Mouse (Mus musculus) heart, adult 2 months (tissue): Measurements from ENCODE around the gene Fam171b. TPM values are rescaled to one million over a fixed set of nuclear protein-coding genes. Genes with fewer than 3 reads are reported as not detected.

ENCODE experiments used
- DNase-seq, 2 experiments: peaks; one replicate each; pipeline ENCODE4 v3.0.0; 2021
- H3K27ac ChIP-seq: fragments of 200-600 bp; 2 replicates; pipeline ENCODE4 v1.8.1; 2022
- H3K27me3 ChIP-seq: fragments of 200-500 bp; 2 replicates; pipeline ENCODE4 v1.6.1; 2012; ENCODE audit warnings: mild to moderate bottlenecking, low read length, inconsistent platforms, mixed read lengths; ENCODE audit not compliant: control insufficient read depth, insufficient read depth
- H3K36me3 ChIP-seq: fragments of 200-500 bp; 2 replicates; pipeline ENCODE4 v1.6.1; 2012; ENCODE audit warnings: low read length, inconsistent platforms; ENCODE audit not compliant: control insufficient read depth, insufficient read depth
- H3K4me1 ChIP-seq: fragments of 200-500 bp; 2 replicates; pipeline ENCODE4 v1.6.1; 2011; ENCODE audit warnings: low read length; ENCODE audit not compliant: control insufficient read depth, insufficient read depth
- H3K4me3 ChIP-seq: fragments of 200-600 bp; 2 replicates; pipeline ENCODE4 v1.8.1; 2022
- H3K79me2 ChIP-seq: fragments of 200-500 bp; replicated peaks from 2 replicates; pipeline ENCODE4 v1.6.1; 2012; ENCODE audit warnings: mild to moderate bottlenecking, inconsistent platforms, low read length, moderate library complexity, mixed read lengths; ENCODE audit not compliant: control insufficient read depth, insufficient read depth
- H3K9ac ChIP-seq: fragments of 200-500 bp; 2 replicates; pipeline ENCODE4 v1.6.1; 2012; ENCODE audit warnings: low read depth, mild to moderate bottlenecking, control low read depth, inconsistent platforms, low read length, mixed read lengths
- CTCF ChIP-seq: fragments of 200-600 bp; IDR thresholded peaks from 2 replicates; pipeline ENCODE4 v1.8.1; 2022; ENCODE audit warnings: antibody characterized with exemption, mild to moderate bottlenecking, moderate library complexity
- EP300 ChIP-seq: fragments of 200-500 bp; IDR thresholded peaks from 2 replicates; pipeline ENCODE4 v1.6.1; 2011; ENCODE audit warnings: low read depth, low read length, control low read depth; ENCODE audit not compliant: insufficient read depth
- POLR2A ChIP-seq: fragments of 200-500 bp; IDR thresholded peaks from 2 replicates; pipeline ENCODE4 v1.6.1; 2011; ENCODE audit warnings: mild to moderate bottlenecking, low read depth, low read length, control low read depth; ENCODE audit not compliant: insufficient read depth
- WGBS: fragments of 180-500 bp; shearing (Covaris S2); methylation state at CpG from one replicate; pipeline ENCODE4 v1.1.7; 2018; 5-methylcytosine and 5-hydroxymethylcytosine counted together
- intact Hi-C: fragments of 180-260 bp; cut with DNase I; formaldehyde crosslinking; loops from one replicate; pipeline ENCODE4 v1.15.1; 2025
- polyA plus RNA-seq: library from polyadenylated mRNA; depleted of rRNA; stranded (reverse); fragments of >200 nt; gene quantifications from 2 replicates; pipeline ENCODE4 v1.2.3, GENCODE M21; 2012
- total RNA-seq, 2 experiments: library from RNA; stranded (reverse); gene quantifications; 2 replicates each; pipeline ENCODE4 v1.2.3; 2021

Fam171b gene
- total and polyA plus RNA-seq, 3 experiments = 0.31 to 1.0 (median 0.77) TPM

DNA sequence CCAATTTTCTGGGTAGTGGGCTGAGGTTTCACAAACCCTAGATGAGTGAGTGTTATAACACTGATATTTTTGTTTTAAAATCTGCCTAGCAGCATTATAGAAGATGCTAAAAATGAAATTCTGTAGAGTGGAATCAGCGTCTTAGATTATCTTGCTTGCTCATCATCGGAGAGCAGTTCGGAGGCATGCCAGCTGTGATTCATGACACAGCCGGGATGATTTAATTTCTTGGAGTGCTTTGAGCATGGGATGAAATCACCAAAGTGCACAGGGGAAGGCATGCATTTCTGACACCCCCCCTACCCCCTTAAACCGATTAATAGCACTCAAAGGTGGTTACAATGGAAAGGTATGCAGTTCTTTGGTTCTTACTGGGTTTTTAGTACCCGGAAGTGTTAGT is 1.6 kb downstream of the Fam171b start:
- no peak for TF ChIP-seq POLR2A
- no peak for TF ChIP-seq CTCF
- TF ChIP-seq EP300 = no peak
- H3K36me3 ChIP-seq = no peaks in the 10 kb centered on the region
- peak in 1 of 2 experiments; percentile 15 for DNase-seq
- intact Hi-C loops = no loop called here
- no peaks in the 10 kb centered on the region for H3K79me2 ChIP-seq
- peaks cover 4% of the 10 kb centered on the region; the same call in 1 of the 2 replicates for H3K27me3 ChIP-seq
- H3K27ac ChIP-seq = no peak overlapping the region
- WGBS = 53% methylated on average over 6 of the region's 6 CpGs
- H3K4me3 ChIP-seq = no peak overlapping the region
- no peak overlapping the region for H3K9ac ChIP-seq
- H3K4me1 ChIP-seq = no peaks in the 10 kb centered on the region

DNA sequence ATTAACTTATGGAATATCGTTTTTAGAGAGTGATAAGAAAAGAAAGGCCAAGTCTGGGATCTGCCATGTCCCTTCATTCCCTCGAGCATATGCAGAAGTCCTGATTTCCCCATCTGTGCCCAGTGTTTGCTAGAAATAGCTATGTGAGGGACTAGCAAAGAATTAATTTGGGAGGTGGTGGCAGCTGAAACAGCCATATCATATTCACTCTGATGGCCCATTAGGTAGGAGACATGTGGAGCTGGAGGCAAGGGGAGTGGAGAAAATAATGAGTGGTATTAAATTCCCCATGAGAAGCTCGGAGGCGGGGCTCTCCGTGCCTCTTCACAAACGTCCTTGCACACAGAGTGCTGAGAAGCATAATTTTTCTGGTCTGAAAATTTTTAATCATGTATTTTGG is 3.7 kb downstream of the Fam171b start:
- no peak overlapping the region for H3K4me3 ChIP-seq
- peaks cover 4% of the 10 kb centered on the region; the same call in 1 of the 2 replicates for H3K27me3 ChIP-seq
- no peak overlapping the region for H3K27ac ChIP-seq
- no peak for DNase-seq
- H3K4me1 ChIP-seq = no peaks in the 10 kb centered on the region
- 72% methylated on average over 6 of the region's 6 CpGs for WGBS
- TF ChIP-seq POLR2A (no peak), CTCF (no peak), EP300 (no peak)
- intact Hi-C loops = no loop called here
- no peaks in the 10 kb centered on the region for H3K79me2 ChIP-seq
- no peak overlapping the region for H3K9ac ChIP-seq
- H3K36me3 ChIP-seq = no peaks in the 10 kb centered on the region

DNA sequence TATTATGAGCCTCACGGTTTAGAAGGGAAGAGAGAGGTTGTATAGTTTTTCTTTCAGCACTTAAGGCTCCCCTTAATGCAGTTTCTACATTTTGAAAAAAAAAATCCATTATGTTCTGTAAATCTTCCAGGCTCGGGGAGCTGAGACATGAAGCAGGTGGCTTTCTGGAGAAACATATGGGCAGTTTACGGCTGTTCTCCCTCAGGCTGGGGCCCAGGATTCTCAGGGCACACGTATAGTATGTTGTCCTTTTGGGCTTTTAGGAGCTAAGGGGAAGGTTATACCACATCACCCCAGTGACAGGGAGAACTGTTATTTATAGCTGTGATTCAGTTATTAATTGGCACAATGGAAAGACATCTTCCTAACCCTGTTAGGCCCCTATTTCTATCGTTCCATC is 12.7 kb downstream of the Fam171b start:
- H3K4me1 ChIP-seq = no peaks in the 10 kb centered on the region
- no peaks in the 10 kb centered on the region for H3K36me3 ChIP-seq
- no peaks in the 10 kb centered on the region for H3K27me3 ChIP-seq
- no peak overlapping the region for H3K4me3 ChIP-seq
- no peak for TF ChIP-seq POLR2A
- no peak for TF ChIP-seq CTCF
- no peak for TF ChIP-seq EP300
- no peak for DNase-seq
- H3K27ac ChIP-seq = no peak overlapping the region
- intact Hi-C loops = no loop called here
- H3K9ac ChIP-seq = no peak overlapping the region
- 72% methylated on average over 5 of the region's 5 CpGs for WGBS
- no peaks in the 10 kb centered on the region for H3K79me2 ChIP-seq

DNA sequence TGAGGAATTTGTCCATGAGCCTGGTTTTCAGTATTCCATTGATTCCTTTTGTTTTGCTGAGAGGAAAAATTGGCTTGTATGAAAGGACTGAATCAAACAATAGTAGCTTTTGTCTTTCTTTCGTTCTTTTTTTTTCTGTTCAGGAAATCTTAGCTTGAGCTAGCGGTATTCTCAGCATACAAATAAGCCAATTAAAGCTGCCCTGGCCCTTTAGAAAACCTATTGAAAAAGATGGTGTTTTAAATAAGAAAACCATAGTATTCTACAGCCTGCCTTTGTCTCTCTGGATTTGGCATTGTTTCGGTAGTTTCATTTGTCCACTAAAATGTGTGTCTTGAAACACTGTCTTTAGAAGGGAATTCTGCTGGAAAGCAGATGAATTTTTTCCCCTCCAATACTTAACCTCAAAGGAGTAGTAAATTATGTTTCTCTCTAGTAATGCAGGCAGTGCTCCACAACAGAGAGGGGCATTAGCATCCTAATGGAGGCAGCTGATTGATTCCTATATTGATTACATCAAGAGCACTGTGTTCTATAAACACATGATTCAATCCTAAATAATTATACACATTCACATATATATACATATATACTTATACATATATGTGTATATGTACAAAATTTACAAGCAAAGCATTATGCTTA is 16.6 kb downstream of the Fam171b start:
- no peak overlapping the region for H3K27ac ChIP-seq
- no peaks in the 10 kb centered on the region for H3K4me1 ChIP-seq
- intact Hi-C loops = no loop called here
- no peaks in the 10 kb centered on the region for H3K27me3 ChIP-seq
- no peak for TF ChIP-seq POLR2A
- TF ChIP-seq CTCF = no peak
- no peak for TF ChIP-seq EP300
- no peaks in the 10 kb centered on the region for H3K36me3 ChIP-seq
- H3K9ac ChIP-seq = no peak overlapping the region
- no peaks in the 10 kb centered on the region for H3K79me2 ChIP-seq
- H3K4me3 ChIP-seq = no peak overlapping the region
- WGBS = 63% methylated on average over 3 of the region's 3 CpGs
- DNase-seq = no peak

DNA sequence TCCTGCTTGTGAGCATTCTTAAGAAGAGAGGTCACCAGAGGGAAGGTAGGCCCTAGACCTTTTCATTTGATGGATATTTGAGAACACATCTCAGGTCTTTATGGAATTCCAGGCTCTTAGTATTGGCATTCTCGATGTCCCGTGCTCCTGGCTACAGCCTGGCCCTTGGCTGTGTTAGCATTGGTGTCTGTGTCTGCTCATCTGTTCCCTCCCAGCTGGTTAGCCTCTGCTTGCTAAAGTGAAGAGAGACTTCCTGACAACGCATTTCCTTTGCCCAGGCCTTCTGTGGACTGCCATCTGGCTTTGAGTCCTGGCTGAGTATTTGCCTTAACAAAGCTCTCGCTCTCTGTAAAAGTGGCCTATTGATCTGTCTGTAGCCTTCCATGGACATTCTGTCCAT is 20.5 kb downstream of the Fam171b start:
- Histone ChIP-seq H3K27ac (no peak overlapping the region), H3K36me3 (no peaks in the 10 kb centered on the region), H3K4me3 (no peak overlapping the region), H3K27me3 (no peaks in the 10 kb centered on the region), H3K79me2 (no peaks in the 10 kb centered on the region), H3K9ac (no peak overlapping the region), H3K4me1 (no peaks in the 10 kb centered on the region)
- TF ChIP-seq EP300 (no peak), POLR2A (no peak), CTCF (no peak)
- intact Hi-C loops = no loop called here
- 71% methylated on average over 4 of the region's 4 CpGs for WGBS
- DNase-seq = peak in 1 of 2 experiments; percentile 8

DNA sequence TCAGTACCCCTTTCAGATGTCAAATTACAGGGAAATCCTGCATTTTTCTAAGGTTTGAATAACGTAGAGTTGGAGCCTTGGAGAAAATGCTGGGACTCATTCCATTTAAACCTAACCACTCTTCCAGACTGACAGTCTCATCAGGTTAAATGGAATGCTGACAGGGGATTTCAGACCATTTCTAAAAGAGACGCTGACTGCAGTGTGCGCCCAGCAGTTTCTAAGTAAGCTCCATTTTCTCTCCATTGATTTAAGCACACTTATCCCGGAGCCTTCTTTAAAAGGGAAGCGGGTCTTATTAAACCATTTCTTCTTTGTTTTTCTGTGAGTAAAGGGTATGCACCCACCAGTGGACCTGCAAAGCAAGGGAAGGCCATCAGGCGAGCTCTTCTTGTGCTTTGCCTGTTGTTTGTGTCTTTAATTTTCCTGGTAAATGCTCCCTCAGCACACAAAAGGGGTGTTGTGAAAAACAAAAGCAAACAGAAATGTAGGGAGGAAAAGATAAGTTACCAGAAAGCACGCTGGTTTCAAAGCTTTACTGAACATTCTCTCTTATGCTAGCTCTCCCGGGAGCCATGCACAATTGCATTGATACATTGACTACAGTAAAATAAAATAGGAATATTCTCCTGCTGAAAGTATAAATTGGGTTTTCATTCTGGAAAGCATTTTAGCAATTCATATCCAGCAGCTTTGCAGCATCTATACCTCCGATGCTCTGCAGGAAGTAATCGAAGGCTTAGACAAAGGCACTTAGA is 23.1 kb downstream of the Fam171b start:
- TF ChIP-seq CTCF (no peak), EP300 (no peak), POLR2A (no peak)
- Histone ChIP-seq H3K36me3 (no peaks in the 10 kb centered on the region), H3K4me3 (no peak overlapping the region), H3K79me2 (no peaks in the 10 kb centered on the region), H3K27me3 (no peaks in the 10 kb centered on the region), H3K4me1 (no peaks in the 10 kb centered on the region), H3K9ac (no peak overlapping the region), H3K27ac (no peak overlapping the region)
- 75% methylated on average over 10 of the region's 10 CpGs for WGBS
- intact Hi-C loops = no loop called here
- DNase-seq = no peak
